Mouse (Mus musculus): ENCODE measurements around the gene Mrpl12.

DNA sequence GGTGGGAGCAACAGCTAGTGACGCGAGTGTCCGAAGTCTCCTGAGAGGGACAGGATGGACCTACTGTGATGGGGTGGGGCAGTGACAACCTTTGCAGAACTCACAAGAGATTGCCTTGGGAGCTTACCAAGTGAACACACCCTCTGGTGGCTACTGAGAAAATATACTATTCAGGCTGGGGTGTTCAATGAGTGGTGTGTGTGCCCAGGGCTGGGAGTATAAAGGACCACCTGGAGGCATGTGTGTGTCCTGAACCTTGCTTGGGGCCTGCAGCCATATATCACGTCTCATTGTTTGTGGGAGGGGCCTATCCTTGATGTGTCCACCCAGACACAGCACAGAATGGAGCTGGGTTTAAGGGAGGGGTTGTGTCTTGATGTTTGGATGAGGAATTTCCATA, 4.1 kb downstream of the Mrpl12 start:
- TF ChIP-seq POLR2A (IDR thresholded peaks at IDR 0.05; ENCODE audit: low read depth, low read length) (no peak), CTCF (conservative IDR thresholded peaks at IDR 0.05; ENCODE audit: insufficient read depth, insufficient read length, low read depth, low read length) (no peak)

All from kidney, adult 2 months (tissue).